Mouse (Mus musculus): ENCODE results near the gene Ube2j1. TPM values are rescaled to one million over a fixed set of nuclear protein-coding genes. Genes with fewer than 3 reads are reported as not detected.

Ube2j1 gene
- total RNA-seq, 2 experiments from 2014 or later, result 45.6 to 47.8 TPM

DNA sequence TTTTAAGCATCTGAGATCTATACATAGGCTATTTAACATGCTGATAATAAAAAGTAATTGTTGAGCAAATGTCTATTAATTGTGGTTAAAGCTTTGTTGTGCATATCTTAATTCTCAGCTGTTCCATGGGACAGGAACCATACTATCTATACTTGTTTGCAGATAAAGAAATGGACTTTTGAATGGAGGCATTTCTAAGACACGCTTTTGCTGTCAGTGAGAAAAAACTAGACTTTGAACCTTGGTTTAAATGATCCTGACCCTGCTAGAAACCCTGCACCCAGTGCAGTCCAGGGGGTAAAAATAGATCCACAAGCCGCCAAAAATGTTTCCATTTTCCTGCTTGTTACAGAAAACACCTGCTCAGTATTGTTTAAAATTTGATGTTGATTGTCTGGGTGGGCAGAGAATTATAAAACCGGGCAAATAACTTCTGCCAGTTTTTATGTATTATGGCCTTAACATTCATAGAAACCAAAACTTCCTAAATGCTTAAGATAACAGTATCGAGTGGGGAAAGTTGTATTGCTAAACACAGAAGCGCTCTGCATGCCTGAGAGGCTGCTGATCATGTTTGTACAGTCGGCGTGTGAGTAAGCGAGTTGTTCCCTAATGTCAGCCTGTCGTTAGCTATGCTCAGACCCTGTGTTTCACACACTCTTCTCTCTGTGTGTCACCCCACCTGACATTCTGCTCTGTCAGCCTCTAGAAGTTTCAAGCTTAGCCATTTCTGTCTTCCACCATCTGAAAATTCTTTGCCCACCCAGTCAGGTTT is 23.6 kb upstream of the Ube2j1 start:
- intact Hi-C loops (cut with DNase I), result no loop called here
- DNase-seq, result no peak

DNA sequence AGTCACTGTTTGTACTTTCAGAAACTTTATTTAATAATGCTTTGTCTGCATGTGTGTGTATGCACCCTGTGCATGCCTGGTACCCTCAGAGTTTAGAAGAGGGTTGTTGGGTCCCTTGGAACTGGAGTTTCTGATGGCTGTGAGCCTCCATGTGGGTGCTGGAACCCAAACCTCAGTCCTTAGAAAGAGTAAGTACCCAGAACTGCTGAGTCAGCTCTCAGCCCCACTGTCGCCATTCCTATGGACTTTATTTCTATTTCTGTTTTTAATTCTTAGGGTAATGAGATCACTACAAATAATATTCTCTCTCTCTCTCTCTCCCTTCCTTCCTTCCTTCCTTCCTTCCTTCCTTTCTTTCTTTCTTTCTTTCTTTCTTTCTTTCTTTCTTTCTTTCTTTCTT is 21.1 kb upstream of the Ube2j1 start:
- intact Hi-C loops (cut with DNase I), result loop anchor here (10.0 kb wide), 1 partner anchor 265 kb away; no protein-coding TSS in a partner anchor

GRCm38 (mm10) chr4:33012484-33012883 is 18.7 kb upstream of the Ube2j1 start:
- intact Hi-C loops (cut with DNase I), result loop anchor here (10.0 kb wide), 1 partner anchor 268 kb away; no protein-coding TSS in a partner anchor
- no peak for DNase-seq

More for the DNA sequence above, 21.1 kb upstream of the Ube2j1 start:
- DNase-seq, result no peak

DNA sequence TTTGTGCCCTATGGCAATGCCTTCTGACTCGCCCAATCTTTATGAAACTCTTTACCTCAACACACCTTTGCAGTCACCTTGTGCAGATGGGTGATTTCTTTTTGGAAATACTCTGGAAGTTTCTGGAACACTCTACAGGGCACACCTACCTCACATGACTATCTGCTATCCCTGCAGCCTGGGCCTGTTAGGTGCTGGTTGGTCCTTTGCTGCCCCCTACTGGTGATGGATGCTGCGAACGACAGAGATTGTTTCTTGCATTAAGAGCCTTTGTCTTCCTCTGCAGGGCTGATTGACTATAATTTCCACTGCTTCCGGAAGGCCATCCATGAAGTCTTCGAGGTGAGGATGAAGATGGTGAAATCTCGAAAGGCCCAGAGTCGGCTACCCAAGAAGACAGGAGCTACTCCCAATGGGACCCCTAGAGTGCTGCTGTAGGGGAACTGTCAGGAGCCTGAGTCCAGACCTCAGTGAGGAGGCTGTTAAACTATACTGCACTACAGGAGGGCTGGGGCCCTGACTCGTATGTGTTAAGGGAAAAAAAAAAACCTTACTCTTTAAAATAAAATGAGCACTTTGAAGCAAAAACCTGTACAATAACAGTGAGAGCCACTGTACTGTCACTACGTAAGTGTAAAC is 12.7 kb upstream of the Ube2j1 start:
- DNase-seq, result peak; percentile 73
- intact Hi-C loops (cut with DNase I), result loop anchor here (5.0 to 10.0 kb wide), 3 partner anchors 36 to 274 kb away; partner anchors contain the start of gene Rragd

DNA sequence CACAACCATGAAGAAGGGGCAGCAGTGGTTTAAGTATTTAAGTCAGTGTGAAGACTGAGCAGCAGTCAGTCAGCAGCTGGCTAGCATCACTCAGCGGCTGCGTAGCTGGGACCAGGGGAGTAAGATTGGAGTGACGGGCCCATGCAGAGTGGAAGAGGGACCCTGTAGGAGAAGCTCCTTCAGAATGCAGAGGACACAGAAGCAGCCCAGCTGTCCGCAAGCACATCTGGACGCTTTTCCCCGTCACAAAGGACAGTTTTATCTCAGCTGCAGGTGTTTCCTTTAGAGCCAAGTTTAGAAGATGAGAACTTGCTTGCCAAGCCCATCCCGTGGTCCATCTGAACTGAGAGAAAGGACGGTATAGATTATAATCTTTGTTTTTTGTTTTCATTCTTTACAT is 6.8 kb upstream of the Ube2j1 start:
- intact Hi-C loops (cut with DNase I), result loop anchor here (5.0 kb wide), 1 partner anchor 72 kb away; the partner anchor contains the start of gene Ankrd6

DNA sequence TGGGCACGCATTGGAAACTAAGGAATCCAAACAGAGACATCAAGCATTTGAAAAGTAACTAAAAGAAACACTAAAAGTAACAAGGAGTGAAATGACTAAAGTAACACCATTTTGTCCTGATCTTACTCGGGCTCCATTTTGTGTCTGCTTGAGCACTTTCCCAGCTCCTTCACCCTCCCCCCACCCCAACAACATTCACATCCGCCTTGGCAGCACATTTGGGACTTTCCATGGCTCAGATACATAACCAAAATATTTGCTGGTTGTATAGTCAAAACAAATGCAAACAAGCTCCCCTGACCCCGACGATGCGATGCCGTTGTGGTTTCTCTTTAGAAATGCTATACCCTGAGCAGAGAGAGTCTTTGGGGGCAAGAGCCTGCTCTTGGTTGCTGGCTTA is 2.1 kb upstream of the Ube2j1 start:
- no peak for DNase-seq
- intact Hi-C loops (cut with DNase I), result no loop called here

More for the DNA sequence above, 6.8 kb upstream of the Ube2j1 start:
- no peak for DNase-seq

DNA sequence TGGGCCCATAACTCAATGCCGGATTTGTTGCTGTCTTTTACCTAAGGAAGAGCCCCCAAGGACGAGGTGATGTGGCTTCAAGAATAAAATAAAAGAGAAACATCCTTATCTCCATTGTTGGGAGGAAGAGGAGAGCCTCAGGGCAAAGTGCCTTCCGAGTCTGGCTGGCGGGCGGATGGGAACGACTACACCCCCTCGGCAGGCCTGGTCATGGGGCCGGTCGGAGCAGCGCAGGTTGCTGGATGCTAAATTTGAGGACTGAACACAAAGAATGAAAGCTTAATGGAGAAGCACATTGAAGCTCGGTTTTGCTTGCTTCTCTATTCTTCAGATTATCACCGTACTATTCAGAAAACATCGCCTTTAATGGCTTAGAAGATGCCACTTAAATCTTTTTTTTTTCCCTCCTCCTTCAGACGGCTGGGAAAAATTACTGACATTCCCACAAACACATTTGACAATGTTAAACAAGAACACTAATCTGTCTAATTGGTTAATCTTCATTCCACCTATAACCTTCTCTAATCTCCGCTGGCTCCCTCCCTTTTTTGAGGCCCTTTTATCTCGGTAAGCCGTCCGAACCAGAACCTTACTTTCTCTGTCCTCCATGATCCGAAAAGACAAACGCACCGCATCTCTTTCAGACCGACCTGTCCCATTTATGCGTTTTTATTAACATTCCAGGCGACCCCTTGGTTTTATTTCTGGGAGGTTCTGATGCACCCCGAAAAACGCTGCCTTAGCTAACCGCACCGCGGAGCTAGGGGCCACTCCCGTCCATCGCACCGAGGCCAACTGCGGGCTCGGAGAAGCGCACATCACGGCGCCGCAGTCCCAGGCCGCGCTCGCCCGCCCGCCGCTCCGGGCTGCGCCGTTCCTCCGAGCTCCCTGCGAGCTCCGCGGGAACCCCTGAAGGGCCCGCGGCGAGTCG is 687 bp upstream of the Ube2j1 start:
- intact Hi-C loops (cut with DNase I), result no loop called here
- DNase-seq, result peak in 1 of 2 experiments; percentile 7

GRCm38 (mm10) chr4:33032045-33032444 is 829 bp downstream of the Ube2j1 start:
- DNase-seq, result no peak
- intact Hi-C loops (cut with DNase I), result no loop called here

DNA sequence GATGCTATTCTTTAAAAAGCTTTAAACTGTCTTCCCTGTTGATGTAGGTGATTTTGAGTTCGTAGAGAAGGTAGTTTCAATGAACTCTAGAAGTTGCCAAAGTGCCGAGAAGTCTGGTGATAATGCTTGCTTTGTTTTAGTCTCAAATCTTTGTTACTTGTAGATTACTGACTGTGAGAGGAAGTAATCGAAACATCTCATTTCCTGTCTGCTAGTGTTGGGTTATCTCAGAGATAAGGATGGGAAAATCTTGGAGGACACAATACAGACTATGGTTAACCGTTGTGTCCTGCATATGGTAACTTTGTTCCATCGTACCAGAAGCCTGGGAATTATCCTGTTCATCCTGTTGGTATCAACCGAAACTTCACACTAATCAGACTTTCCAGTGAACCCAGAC is 2.3 kb downstream of the Ube2j1 start:
- intact Hi-C loops (cut with DNase I), result no loop called here
- no peak for DNase-seq

GRCm38 (mm10) chr4:33039826-33040225 is 8.6 kb downstream of the Ube2j1 start:
- intact Hi-C loops (cut with DNase I), result no loop called here
- no peak for DNase-seq

GRCm38 (mm10) chr4:33049601-33050000 is 18.4 kb downstream of the Ube2j1 start:
- no peak for DNase-seq
- intact Hi-C loops (cut with DNase I), result no loop called here

DNA sequence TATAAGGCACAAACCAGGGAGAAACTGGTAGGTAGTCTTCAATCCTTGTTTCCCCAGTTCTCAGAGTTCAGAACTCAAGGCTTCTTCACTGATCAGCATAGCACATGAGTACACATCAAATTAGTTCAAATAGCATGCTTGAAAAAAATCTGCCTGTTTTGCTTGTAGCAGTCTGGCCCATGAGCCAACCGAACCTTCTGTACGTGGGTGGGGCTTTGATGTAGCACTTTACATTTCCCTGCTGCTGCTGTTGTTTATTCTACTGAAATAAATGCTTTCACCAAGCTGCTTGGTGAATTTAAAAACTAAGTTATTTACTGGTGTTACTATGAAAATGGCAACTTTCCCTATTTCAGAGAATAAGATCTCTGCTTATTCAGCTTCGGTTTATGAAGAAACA is 20.8 kb downstream of the Ube2j1 start:
- no peak for DNase-seq
- intact Hi-C loops (cut with DNase I), result no loop called here

- intact Hi-C loops (cut with DNase I), result no loop called here
- DNase-seq, result no peak
These were observed 21.4 kb downstream of the Ube2j1 start for GRCm38 (mm10) chr4:33052650-33053049.

DNA sequence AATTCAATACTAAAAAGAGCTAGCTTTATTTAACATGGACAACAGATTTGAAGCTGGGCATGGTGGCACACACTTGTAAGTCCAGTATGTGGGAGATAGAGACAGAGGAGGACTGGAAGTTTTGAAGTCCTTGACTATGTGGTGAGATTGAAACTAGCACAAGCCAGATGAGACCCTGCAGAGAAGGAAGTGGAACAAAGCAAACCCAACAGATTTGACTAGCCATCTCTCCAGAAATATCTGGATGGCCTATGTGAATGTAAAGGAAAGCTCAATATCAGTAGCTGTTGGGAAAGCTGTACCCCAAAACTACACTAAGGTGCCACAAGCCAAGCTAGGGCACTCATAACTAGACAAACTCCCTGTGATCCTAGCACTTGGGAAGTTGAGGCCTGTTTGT is 23.2 kb downstream of the Ube2j1 start:
- DNase-seq, result no peak
- intact Hi-C loops (cut with DNase I), result no loop called here

- intact Hi-C loops (cut with DNase I), result no loop called here
- no peak for DNase-seq
These were observed 25.1 kb downstream of the Ube2j1 start for GRCm38 (mm10) chr4:33056317-33056716.

GRCm38 (mm10) chr4:33057890-33058687 is 26.9 kb downstream of the Ube2j1 start:
- intact Hi-C loops (cut with DNase I), result no loop called here
- DNase-seq, result peak; percentile 55 to 75

- intact Hi-C loops (cut with DNase I), result no loop called here
- DNase-seq, result no peak
These were observed 29.9 kb downstream of the Ube2j1 start for GRCm38 (mm10) chr4:33061158-33061557.

GRCm38 (mm10) chr4:33062981-33063380 is 31.8 kb downstream of the Ube2j1 start, which contains the start of gene Gabrr2:
Gene Gabrr2 (plus strand): TSS chr4:33062999.
- intact Hi-C loops (cut with DNase I), result no loop called here
- DNase-seq, result peak; percentile 22 to 40

DNA sequence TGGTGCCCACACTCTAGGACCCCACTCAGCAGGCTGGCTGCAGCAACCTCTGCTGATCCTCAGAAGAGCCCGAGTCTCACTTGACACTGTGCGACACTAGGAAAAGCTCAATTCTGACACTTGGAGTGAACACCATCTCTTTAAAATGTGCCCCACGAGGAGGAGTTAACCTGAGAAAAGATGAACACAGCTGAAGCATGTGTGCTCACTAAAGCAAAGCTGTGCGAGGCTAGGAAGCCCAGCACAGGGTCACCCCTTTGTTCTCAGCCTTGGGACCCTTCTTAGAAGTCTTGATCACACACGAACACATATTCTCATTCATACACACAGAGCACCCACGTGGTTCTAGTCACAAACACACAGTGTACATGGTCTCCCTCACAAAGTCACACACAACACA is 33.8 kb downstream of the Ube2j1 start:
- no peak for DNase-seq
- intact Hi-C loops (cut with DNase I), result no loop called here
